In genomic region chr9:122225309-122225708, GRCm38 (mm10) we compare ENCODE assay signal across 9 mouse cellular contexts.
DNase-seq lines count a peak whose midpoint lies in the region; ATAC-seq and TF ChIP-seq lines count a peak whose summit lies in the region.
"Had no signal": no experiment of that assay in that cellular context is flagged by ENCODE, and none has a peak within 500 bp of the region (broad histone marks: within the 10 kb centered on the region; RNA-seq: fewer than 3 reads in every experiment).

No protein-coding gene starts in this region.

- no peaks in the 10 kb centered on the region for H3K36me3 ChIP-seq in limb, embryonic 15.5 days
- H3K36me3 ChIP-seq: liver, embryonic 13.5 days had no signal

- intact Hi-C loops in heart, postnatal 36 days (cut with DNase I) = loop anchor here (1.0 kb wide), 1 partner anchor 207 kb away; no protein-coding TSS in a partner anchor

- H3K4me2 ChIP-seq in limb, embryonic 15.5 days = no peak overlapping the region
- H3K4me2 ChIP-seq: liver, embryonic 13.5 days had no signal

- H3K27me3 ChIP-seq in limb, embryonic 15.5 days = no peaks in the 10 kb centered on the region
- H3K27me3 ChIP-seq: liver, embryonic 13.5 days had no signal

- no peak overlapping the region for H3K27ac ChIP-seq in layer of hippocampus, adult 2 months
- no peak overlapping the region for H3K27ac ChIP-seq in limb, embryonic 15.5 days
- H3K27ac ChIP-seq: liver, embryonic 13.5 days had no signal

- H3K9me3 ChIP-seq in limb, embryonic 15.5 days = no peaks in the 10 kb centered on the region
- H3K9me3 ChIP-seq: liver, embryonic 13.5 days had no signal

- DNase-seq in layer of hippocampus, adult 2 months (ENCODE audit: low spot score in 2 of 2) = peak; percentile 47 to 53
- no peak for DNase-seq in layer of hippocampus, adult 9-11 months
- DNase-seq in ES-CJ7 (ENCODE audit: low read depth, low spot score) = peak; percentile 71
- DNase-seq in heart, postnatal 36 days = peak; percentile 19 to 35
- peak; percentile 44 for DNase-seq in retina, postnatal 7 days (ENCODE audit: low read depth, low spot score)
- DNase-seq in spleen, postnatal 36 days (ENCODE audit: low spot score in 2 of 2) = no peak
- DNase-seq: liver, embryonic 13.5 days had no signal

- no peak overlapping the region for H3K9ac ChIP-seq in limb, embryonic 15.5 days
- H3K9ac ChIP-seq: liver, embryonic 13.5 days had no signal

- WGBS in limb, embryonic 15.5 days = 51% methylated on average over 7 of the region's 7 CpGs

- H3K4me3 ChIP-seq in layer of hippocampus, adult 2 months = no peak overlapping the region
- H3K4me3 ChIP-seq in limb, embryonic 15.5 days = no peak overlapping the region
- H3K4me3 ChIP-seq: liver, embryonic 13.5 days had no signal

- TF ChIP-seq CTCF in layer of hippocampus, adult 2 months (conservative IDR thresholded peaks at IDR 0.05) = peak; percentile 86

- H3K4me1 ChIP-seq in limb, embryonic 15.5 days = 0 out of 2 replicates have a peak, but pooled peaks cover 3% of the 10 kb centered on the region
- H3K4me1 ChIP-seq: liver, embryonic 13.5 days had no signal

- ATAC-seq in common myeloid progenitor, adult 5-6 weeks (replicated peaks; ENCODE audit: low read depth, poor library complexity, severe bottlenecking) = peak; percentile 79
- ATAC-seq in limb, embryonic 15.5 days (ENCODE audit: insufficient number of reproducible peaks, low FRiP score, low TSS enrichment, low read depth) = 0 out of 2 replicates have a peak, but pooled peaks have one; percentile 14

Comparison
In these comparisons a context has a peak if more than half of its experiments do, and no peak if none do; other contexts are left out.
1. DNase-seq: peak in layer of hippocampus, adult 2 months (2 of 2), ES-CJ7 (single experiment), heart, postnatal 36 days (2 of 2) and retina, postnatal 7 days (single experiment); none in layer of hippocampus, adult 9-11 months (single experiment) and spleen, postnatal 36 days (0 of 2).